Mouse (Mus musculus) spleen, postnatal 36 days (tissue): ENCODE measurements around the gene Rab3ip.

Experiments used
- DNase-seq, 2 experiments: peaks; one replicate each; pipeline ENCODE4 v3.0.0; 2022; ENCODE audit warnings: low spot score in 2 of 2, mixed read lengths in 1 of 2

Gene Rab3ip

DNA sequence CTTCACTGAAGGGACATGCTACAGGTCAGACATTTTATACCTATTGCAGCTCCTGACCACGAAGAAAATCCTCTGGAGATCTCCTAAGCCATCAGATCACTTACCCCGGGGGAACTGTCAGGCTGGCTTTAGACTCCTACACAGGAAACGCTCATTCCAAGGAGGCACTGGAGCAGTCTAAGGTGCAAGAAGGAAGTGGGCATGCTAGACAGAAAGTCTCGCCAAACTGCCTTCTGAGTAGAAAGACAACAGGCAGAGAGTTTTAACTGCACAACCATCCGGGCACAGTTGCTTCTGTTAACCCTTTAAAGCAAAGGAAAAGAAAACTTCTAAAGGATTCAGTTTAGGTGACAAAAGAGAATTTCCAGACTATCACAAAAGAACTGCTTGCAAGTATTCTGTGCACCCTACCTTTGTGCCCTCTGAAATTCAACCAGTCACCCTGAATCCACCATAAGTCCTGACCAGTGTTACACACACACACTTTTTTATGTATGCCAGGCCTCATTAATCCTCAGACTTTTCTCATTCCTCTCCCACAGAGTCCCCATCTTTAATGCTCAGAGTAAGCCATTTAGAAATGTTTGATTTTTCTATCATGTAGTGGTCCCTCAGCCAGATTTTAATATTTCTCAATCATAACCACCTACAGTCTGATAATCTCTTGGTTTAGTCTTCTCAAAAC lies 7.4 kb upstream of the Rab3ip start:
- DNase-seq: no peak

DNA sequence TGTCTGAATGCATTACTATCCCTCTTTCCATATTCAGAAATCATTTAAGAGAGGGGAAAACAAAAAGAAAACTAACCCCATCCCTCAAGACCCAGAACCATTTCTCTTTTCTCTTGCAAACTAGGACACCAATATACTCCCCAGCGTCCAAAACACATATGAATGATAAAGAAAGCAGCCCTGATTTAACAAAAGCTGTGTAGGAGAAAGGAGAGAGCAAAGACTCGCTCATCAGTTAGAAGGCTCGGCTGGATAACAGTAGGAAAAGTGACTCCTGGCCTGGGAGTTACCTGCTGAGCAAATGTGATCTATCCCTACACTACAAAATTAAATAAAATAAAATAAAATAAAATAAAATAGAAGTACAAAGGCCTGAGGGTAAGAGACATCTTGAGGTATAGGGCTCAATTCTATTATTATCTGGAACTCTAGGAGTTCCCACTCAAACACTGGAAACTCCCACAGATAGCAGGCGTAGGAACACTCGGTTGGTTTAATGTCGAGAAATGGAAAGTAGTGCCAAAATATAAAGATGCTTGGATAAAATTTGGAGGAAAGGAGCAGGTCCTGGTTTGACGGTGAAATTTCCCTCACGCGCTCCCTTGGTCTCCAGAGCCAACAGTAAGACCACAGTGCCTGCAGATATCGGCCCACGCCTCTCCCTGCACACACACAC lies 6.1 kb upstream of the Rab3ip start:
- no peak for DNase-seq

DNA sequence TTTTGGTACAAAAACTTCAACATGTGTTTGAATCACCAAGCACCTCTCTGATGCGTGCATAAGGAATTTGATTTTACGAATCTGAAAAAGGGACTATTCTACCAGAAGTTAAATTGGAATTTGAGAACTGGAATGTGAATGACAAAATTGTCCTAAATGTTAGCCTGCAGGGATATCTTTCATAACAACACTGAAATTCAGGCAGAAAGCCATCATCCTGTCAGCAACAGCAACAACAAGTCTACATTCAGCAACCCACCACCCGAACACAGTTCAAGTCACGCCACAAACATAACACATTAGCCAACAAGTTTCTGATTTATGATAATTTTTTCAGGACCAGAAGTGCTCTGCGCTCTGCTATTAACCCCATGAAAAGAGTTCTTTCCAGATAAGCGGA lies 4.6 kb upstream of the Rab3ip start:
- no peak for DNase-seq

DNA sequence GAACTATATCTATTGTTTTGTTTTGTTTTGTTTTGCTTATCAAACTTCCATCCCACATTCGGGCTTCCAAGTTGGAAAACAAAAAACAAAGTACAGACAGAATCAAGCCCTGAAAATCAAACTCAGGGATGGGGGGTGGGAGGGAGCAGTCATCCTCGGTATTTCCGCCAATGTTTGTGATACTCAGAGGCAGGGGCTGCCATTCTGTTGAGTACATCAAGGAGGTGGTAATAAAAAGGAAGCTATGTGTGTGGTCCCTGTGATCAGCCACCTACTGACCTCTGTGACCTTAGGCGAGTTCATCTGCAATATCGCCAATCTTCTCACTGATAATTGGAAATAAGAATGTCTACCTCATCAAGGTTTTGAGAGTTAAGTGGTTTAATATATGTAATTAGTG lies 317 bp upstream of the Rab3ip start:
- no peak for DNase-seq

DNA sequence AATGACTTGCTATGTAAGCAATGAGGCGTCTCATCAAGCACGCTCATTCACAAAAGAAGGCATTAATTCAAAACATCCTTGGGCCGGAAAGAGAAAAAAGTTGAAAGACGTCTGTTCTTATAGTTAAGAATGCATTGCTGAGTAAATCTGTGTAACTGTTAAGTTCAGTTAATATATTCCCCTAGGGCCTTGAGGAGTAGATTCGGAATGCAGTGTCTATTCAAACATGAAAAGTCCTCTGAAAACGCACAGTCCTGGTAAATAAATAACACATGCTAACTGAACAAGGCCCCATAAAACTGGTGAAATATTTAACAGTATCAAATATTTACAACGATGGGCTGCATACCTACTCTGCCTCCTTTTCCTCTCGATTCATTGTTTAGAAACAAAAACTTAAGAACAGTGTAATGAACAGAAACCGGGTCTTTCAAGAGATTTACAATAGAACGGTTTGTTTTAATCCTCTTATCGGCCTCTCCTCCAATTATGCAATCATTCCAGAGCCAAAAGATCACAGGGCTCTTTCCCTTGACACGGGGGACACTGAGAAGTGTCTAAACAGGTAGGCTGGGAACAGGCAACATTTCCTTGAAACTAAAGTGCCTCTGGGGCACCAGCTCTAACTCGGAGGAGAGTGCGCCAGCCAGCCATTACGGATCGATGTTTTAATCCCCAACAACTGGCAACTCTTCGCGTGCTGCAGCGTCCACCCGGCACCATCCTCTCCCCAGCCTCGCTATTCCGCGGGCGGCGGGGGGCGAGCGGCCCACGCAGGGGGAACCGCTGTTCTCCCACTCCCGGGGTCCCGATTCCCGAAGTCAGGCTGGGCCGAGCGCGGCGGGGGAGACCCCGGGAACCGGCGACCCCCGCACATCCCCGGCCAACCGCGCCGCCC lies 1.2 kb downstream of the Rab3ip start:
- DNase-seq: peak in 1 of 2 experiments; percentile 5

DNA sequence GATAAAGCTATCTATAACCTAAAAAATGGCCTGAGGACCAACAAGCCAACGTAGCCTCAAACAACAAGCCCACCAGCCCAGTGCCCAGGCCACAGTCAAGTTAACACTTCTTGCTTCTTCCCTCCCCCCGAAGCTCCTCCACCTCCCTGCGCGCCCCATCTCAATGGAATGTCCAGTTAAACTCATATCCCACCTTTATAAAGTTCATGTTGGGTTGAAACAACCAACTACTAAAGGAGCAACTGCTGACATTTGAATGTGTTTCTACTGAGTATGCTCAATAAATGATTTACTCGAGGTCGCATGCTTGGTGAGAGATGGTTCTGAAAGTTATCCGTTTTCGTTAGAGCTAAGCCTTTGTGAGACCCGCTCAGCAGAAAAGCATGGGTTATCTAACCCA lies 2.2 kb downstream of the Rab3ip start:
- DNase-seq: no peak

DNA sequence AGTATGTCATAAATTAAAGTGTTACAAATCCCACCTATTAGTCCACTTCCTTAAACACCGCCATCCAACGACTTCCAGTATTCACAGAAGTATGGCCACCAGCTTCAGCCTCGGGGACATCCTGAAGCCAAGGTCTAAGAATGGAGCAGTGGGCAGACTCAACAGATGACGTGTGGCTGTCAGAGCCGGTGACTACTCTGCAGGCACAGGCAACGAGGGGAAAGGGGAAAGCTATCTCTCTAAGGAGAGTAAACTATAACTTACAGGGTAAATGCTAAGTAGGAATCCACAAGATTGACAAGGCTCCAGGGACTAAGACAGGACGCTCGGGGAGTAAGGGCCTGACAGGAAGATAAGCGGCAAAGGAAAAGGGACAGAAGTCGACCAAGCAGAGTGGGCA lies 5.6 kb downstream of the Rab3ip start:
- DNase-seq: no peak

DNA sequence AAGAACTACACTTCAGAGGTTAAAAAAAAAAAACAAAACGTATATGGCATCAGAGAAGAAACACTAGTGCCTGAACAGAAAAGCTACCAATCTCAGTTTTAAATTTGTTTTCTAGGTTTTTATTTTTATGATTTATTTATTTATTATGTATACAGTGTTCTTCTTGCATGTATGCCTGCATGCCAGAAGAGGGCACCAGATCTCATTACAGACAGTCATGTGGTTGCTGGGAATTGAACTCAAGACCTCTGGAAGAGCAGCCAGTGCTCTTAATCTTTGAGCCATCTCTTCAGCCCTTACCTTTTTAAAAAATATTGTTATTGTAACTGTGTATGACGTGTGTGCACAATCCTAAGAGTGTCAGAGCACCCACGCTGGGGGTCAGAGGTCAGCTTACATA lies 6.4 kb downstream of the Rab3ip start:
- no peak for DNase-seq

DNA sequence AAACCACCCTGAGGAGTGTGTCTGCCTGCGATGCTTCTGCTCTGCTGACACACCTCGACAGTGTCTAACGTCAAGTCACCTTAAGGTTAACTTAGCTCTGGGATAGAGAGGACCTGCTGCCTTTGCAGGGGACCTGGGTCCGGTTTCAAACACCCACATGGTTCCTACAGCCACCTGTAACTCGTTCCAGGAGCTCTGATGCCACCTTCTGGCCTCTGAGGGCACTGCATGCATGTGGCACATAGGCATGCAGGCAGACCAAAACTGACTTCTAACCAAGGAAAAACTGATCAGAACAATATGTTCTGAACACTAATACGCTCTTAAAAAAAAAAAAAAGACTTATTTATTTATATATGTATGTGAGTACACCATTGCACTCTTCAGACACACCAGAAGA lies 7.5 kb downstream of the Rab3ip start:
- peak in 1 of 2 experiments; percentile 16 for DNase-seq

DNA sequence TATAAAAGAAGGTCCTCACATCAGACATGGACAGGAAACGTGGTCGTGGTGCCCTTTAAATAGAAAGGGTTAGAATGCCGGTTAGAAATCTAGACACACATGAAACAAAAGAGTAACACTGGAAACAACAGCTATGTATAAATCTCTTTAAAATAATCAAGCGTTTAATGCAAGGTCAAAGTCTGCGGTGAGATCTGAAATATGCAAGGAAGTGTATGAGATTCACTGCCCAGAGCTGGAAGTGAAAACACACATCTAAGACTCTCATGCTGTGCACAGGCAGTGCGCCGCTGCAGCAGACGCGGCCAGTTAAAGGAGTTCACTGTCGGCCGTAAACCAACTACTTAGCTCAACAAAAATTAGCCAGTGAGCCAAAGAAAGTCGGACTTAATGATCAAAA lies 15.5 kb downstream of the Rab3ip start:
- peak in 1 of 2 experiments; percentile 17 for DNase-seq

DNA sequence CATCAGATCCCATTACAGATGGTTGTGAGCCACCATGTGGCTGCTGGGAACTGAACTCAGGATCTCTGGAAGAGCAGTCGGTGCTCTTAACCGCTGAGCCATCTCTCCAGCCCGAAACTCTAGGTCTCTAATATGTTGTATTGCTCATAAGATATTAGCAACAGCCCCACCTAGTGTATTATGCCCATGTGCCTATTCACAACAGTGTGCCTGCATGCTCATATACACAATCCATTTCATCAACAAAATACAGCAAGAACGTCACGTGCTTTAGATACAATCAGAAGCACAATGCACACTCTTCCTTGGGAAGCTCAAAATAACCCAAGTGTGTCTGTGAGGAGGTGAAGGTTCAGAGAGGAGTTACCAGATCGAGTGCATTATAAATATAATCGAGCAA lies 16.8 kb downstream of the Rab3ip start:
- DNase-seq: no peak

DNA sequence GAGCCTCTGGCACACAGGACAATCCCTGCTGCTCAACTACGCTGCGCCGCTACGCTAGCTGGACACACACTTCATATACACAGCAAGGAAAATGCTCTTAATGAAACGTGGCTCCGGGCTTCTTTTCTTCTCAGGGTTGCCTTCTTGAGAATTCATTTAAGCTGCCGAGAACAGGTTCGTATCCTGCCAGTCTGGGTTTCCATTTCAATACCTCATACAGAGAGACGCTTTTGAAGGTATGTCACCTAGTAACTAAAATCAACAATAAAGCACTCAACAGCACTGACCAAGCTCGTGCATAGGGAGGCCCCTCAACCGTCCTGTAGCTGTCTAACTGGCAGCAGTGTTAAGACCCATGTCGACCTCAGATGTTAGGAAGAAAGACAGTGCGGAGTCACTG lies 18.2 kb downstream of the Rab3ip start:
- DNase-seq: no peak

DNA sequence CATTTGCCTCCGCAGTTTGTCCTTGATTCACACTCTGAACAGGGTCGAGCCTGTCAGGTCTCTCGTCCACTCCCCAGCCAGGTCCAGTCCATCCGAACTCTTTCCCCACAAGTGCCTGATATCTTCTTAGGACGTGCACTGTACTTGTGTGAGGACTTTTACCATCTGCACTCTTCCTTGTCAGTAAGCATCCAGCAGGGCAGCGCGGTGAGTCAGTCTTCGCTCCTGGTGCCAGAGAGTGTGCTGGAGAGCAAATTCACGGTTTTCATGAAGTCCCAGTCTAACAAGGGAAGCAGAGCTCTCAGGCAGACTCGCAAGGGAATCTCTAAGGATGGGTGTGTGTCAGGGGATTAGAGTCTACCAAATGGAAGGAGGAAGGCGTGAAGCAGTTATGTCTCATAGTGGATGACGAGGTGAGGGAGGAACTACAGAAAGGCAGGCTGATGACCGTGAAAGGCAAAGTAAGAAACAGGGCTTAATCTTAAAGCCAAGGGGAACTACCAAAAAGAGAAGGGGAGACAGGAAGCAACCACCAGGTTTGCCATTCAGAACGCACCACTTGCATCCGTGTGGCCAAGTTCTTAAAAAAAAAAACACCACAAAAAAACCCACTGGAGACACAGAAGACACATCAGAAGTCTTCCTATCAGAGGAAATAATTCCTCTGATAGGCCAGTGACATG lies 18.9 kb downstream of the Rab3ip start:
- DNase-seq: peak; percentile 33 to 36

DNA sequence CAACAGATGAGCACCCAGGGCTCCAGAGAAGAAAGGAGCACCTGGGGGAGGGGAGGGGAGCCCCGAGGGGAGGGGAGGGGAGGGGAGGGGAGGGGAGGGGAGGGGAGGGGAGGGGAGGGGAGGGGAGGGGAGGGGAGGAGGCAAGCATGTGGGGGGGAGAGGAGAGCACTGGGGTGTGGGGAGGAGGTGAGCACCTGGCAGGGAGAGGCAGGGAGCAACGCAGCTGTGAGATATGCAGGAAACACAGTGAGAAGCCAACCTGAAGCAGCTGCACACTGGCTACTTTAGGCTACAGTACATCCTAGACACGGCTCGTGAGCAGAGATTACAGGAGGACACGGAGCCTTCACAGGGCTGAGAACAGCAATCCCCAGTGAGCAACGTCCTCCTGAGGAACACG lies 19.6 kb downstream of the Rab3ip start:
- DNase-seq: peak; percentile 48 to 64

DNA sequence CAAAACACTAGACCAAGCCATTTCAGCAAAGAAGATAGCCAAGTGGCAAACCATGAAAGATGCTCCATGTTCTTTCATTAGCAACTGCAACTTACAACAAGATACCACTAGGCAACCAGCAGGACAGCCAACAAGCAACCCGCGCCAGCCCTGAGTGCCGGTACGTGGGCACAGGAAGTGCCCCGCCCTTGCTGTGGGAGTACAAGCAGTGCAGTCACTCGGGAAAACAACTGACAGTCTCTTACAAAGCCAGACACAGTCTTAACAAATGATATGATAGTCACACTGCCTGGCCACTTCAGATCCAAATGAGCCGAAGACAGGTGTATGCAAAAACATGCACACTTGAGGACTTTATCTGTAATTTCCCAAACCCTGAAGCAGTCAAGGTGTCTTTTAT lies 20.1 kb downstream of the Rab3ip start:
- DNase-seq: peak; percentile 79

DNA sequence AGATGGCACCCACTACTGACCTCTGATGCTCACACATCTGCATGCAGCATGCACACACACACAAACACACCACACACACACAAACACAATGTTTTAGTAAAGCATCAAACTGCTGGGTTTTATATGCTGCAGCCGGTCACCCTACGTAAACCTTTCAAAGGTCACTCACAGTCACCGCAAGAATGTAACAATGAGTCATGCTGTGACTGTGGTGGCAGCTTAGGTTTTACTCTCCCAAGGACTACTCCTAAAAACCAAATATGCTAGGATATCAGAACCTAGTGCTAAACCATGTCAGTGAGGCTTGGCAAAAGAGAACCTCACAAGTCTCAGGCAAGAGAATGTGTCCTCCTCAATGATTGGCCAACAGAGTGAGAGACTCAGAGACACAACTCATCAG lies 21.7 kb downstream of the Rab3ip start:
- no peak for DNase-seq

DNA sequence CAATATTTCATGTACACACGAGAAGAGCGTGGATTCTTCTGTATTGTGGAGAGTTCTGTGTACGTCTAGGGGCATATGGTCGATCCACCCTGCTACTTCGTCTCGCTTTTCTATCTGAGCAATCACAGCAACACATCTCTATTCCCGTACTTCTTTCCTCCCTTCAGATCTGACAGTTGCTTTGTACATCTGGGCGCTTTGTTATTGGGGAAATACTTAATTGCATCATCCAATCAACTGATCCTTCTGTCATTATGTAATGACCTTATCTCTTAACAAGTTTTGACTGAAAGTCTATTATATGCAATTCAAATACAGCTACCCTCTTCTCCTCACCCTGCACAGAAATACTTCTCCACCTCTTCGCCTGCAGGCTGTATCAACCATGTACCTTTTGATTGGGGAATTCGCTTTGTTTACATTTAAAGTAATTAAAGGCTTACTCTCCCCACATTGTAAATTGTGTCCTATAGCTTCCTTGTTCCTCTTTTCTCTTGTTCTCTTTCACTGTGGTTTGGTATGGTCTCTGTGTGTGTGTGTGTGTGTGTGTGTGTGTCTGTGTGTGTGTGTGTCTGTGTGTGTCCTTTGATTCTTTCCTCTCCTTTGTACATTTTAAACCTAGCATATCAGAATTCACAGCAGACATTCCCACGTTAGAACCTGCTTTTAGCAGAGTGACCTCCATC lies 24.0 kb downstream of the Rab3ip start:
- DNase-seq: no peak

DNA sequence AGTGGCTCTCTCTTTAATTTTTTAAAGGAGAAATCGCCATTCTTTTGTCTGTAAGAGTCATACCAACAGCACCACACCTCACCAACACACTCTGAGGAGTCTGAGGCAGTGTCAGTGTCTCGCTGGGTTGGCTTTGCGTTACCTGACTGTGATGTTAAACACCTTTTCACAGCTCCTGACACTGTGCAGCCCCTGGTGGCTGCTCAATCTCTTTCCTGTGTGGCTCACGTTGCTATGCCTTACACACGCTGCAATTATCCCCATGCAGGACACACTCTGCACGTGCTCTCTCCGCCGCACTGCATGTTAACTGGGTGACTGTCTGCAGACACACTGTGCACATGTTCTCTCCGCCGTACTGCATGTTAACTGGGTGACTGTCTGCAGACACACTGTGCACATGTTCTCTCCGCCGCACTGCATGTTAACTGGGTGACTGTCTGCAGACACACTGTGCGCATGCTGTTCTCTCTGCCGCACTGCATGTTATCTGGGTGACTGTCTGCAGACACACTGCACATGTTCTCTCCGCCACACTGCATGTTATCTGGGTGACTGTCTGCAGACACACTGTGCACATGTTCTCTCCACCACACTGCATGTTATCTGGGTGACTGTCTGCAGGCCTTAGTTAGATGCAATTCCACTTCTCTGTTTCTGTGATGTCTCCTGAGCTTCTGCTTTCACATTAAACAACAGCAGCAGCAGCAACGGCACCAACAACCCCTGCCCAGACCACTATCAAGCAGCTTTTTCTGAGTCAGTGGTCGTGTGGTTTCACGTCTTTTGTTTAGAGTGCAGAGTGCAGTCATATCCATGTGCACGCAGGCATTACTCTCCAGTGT lies 26.7 kb downstream of the Rab3ip start:
- no peak for DNase-seq

DNA sequence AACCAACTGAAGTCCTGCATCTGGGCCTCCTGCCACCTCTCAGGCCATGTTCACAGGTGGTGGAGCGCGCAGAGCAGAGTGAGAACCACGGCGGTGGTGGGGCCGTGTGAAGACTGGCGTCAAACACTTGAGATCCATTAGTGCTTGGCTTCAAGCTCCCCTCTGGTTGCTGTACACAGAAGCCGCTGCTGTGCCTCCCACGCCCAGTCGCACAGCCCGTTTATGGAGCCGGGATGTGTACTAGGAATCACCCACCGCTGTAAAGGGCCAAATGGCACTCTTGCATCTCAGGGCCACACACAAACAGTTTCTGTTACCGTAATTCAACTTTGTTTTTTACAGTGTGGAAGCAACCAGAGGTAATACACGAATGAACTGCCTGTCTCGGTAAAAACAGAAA lies 28.4 kb downstream of the Rab3ip start:
- no peak for DNase-seq

DNA sequence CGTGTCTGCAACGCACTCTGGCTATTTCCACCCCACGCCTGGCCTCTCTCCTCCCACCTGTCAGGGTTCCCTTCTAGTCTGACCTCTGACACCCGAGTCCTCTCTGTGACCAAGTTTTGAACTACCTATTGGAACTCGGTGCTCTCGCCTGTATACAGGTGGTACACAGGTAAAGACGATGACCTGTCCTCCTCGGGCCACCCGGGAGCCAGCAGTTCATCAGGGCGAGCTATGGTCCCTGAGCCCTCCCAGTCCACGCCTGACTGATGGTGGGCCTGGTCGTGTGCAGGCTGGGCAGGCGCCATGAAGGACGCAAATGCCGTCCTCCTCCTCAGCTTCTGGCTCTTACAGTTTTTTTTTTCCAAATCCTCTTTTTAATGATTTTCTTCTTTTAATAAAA lies 29.2 kb downstream of the Rab3ip start:
- DNase-seq: no peak

DNA sequence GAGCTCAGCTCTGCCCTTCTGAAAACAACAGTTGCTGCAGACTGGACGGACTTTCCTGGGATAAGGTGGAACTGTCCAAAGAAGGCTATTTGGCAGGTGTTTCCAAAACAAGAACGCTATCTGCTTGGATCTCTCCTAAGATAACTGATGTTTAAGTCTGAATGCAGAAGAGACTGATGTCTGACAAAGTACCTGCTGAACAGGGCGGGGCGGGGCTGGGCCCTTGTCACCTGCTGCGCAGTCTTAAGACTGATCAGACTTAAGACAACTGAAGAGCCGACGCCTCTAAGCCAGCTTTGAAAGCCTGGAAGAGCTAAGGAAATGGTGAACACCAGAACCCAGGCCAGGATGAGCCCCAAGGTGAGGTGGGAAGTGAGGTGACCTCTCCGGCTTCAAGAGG lies 29.9 kb downstream of the Rab3ip start:
- DNase-seq: no peak
